Mouse (Mus musculus): Measurements from ENCODE around the gene Doxl2. TPM values are rescaled to one million over a fixed set of nuclear protein-coding genes. Genes with fewer than 3 reads are reported as not detected.

The Doxl2 gene
- polyA plus RNA-seq, 1 experiment from 2014 or later, result not detected

- DNase-seq (ENCODE audit: low spot score) (no peak), ATAC-seq (replicated peaks; ENCODE audit: low FRiP score) (no peak)
- no peaks in the 10 kb centered on the region for H3K27me3 ChIP-seq (replicated peaks; ENCODE audit: control insufficient read depth, insufficient read depth, low read length)
- H3K4me2 ChIP-seq, result no peak overlapping the region
- H3K4me1 ChIP-seq (replicated peaks; ENCODE audit: control insufficient read depth, insufficient read depth, low read length), result 0 out of 2 replicates have a peak, but pooled peaks cover 1% of the 10 kb centered on the region
- H3K4me3 ChIP-seq (ENCODE audit: low read depth, low read length), result no peak overlapping the region
- WGBS, result 54% methylated on average over 3 of the region's 3 CpGs
- H3K36me3 ChIP-seq (ENCODE audit: control insufficient read depth, insufficient read depth, low read length), result no peaks in the 10 kb centered on the region
- no peak overlapping the region for H3K9ac ChIP-seq (ENCODE audit: low read depth, low read length)
- no peak overlapping the region for H3K27ac ChIP-seq (ENCODE audit: low read depth, low read length)
- H3K9me3 ChIP-seq (ENCODE audit: control insufficient read depth, low read length), result no peaks in the 10 kb centered on the region
These were observed 38.7 kb downstream of the Doxl2 start for GRCm38 (mm10) chr6:49013458-49013857.

GRCm38 (mm10) chr6:49017150-49017549 lies 42.4 kb downstream of the Doxl2 start:
- no peak overlapping the region for H3K4me2 ChIP-seq
- no peak overlapping the region for H3K27ac ChIP-seq (ENCODE audit: low read depth, low read length)
- ATAC-seq (replicated peaks; ENCODE audit: low FRiP score), result no peak
- no peak overlapping the region for H3K9ac ChIP-seq (ENCODE audit: low read depth, low read length)
- H3K4me1 ChIP-seq (replicated peaks; ENCODE audit: control insufficient read depth, insufficient read depth, low read length), result no peaks in the 10 kb centered on the region
- no peaks in the 10 kb centered on the region for H3K27me3 ChIP-seq (replicated peaks; ENCODE audit: control insufficient read depth, insufficient read depth, low read length)
- no peaks in the 10 kb centered on the region for H3K36me3 ChIP-seq (ENCODE audit: control insufficient read depth, insufficient read depth, low read length)
- H3K9me3 ChIP-seq (ENCODE audit: control insufficient read depth, low read length), result no peaks in the 10 kb centered on the region
- no peak overlapping the region for H3K4me3 ChIP-seq (ENCODE audit: low read depth, low read length)
- no peak for DNase-seq (ENCODE audit: low spot score)
- WGBS, result 42% methylated on average over 12 of the region's 12 CpGs

- Histone ChIP-seq H3K4me3 (ENCODE audit: low read depth, low read length) (no peak overlapping the region), H3K9me3 (ENCODE audit: control insufficient read depth, low read length) (no peaks in the 10 kb centered on the region)
- 89% methylated on average over 1 of the region's 1 CpGs for WGBS
These were observed 44.6 kb downstream of the Doxl2 start for GRCm38 (mm10) chr6:49019341-49019740.

GRCm38 (mm10) chr6:49021141-49022012 lies 46.6 kb downstream of the Doxl2 start:
- Histone ChIP-seq H3K4me2 (no peak overlapping the region), H3K9ac (ENCODE audit: low read depth, low read length) (no peak overlapping the region), H3K27me3 (replicated peaks; ENCODE audit: control insufficient read depth, insufficient read depth, low read length) (no peaks in the 10 kb centered on the region), H3K27ac (ENCODE audit: low read depth, low read length) (no peak overlapping the region), H3K4me1 (replicated peaks; ENCODE audit: control insufficient read depth, insufficient read depth, low read length) (no peaks in the 10 kb centered on the region), H3K9me3 (ENCODE audit: control insufficient read depth, low read length) (no peaks in the 10 kb centered on the region), H3K4me3 (ENCODE audit: low read depth, low read length) (no peak overlapping the region), H3K36me3 (ENCODE audit: control insufficient read depth, insufficient read depth, low read length) (no peaks in the 10 kb centered on the region)
- no peak for ATAC-seq (replicated peaks; ENCODE audit: low FRiP score)
- no peak for DNase-seq (ENCODE audit: low spot score)
- WGBS, result 75% methylated on average over 14 of the region's 14 CpGs

More at GRCm38 (mm10) chr6:49019341-49019740, 44.6 kb downstream of the Doxl2 start:
- no peak for ATAC-seq (replicated peaks; ENCODE audit: low FRiP score)
- no peak for DNase-seq (ENCODE audit: low spot score)
- H3K4me2 ChIP-seq, result no peak overlapping the region
- H3K27me3 ChIP-seq (replicated peaks; ENCODE audit: control insufficient read depth, insufficient read depth, low read length), result no peaks in the 10 kb centered on the region
- no peak overlapping the region for H3K27ac ChIP-seq (ENCODE audit: low read depth, low read length)
- no peaks in the 10 kb centered on the region for H3K36me3 ChIP-seq (ENCODE audit: control insufficient read depth, insufficient read depth, low read length)
- H3K4me1 ChIP-seq (replicated peaks; ENCODE audit: control insufficient read depth, insufficient read depth, low read length), result no peaks in the 10 kb centered on the region
- no peak overlapping the region for H3K9ac ChIP-seq (ENCODE audit: low read depth, low read length)

GRCm38 (mm10) chr6:49022384-49022783 lies 47.6 kb downstream of the Doxl2 start:
- Histone ChIP-seq H3K4me2 (no peak overlapping the region), H3K4me3 (ENCODE audit: low read depth, low read length) (no peak overlapping the region), H3K27me3 (replicated peaks; ENCODE audit: control insufficient read depth, insufficient read depth, low read length) (no peaks in the 10 kb centered on the region), H3K9ac (ENCODE audit: low read depth, low read length) (no peak overlapping the region), H3K27ac (ENCODE audit: low read depth, low read length) (no peak overlapping the region), H3K36me3 (ENCODE audit: control insufficient read depth, insufficient read depth, low read length) (no peaks in the 10 kb centered on the region), H3K9me3 (ENCODE audit: control insufficient read depth, low read length) (no peaks in the 10 kb centered on the region), H3K4me1 (replicated peaks; ENCODE audit: control insufficient read depth, insufficient read depth, low read length) (no peaks in the 10 kb centered on the region)
- DNase-seq (ENCODE audit: low spot score) (no peak), ATAC-seq (replicated peaks; ENCODE audit: low FRiP score) (no peak)
- WGBS, result 77% methylated on average over 2 of the region's 2 CpGs

GRCm38 (mm10) chr6:49023315-49023714 lies 48.6 kb downstream of the Doxl2 start:
- ATAC-seq (replicated peaks; ENCODE audit: low FRiP score) (no peak), DNase-seq (ENCODE audit: low spot score) (no peak)
- H3K9ac ChIP-seq (ENCODE audit: low read depth, low read length), result no peak overlapping the region
- no peak overlapping the region for H3K4me3 ChIP-seq (ENCODE audit: low read depth, low read length)
- H3K4me1 ChIP-seq (replicated peaks; ENCODE audit: control insufficient read depth, insufficient read depth, low read length), result no peaks in the 10 kb centered on the region
- H3K9me3 ChIP-seq (ENCODE audit: control insufficient read depth, low read length), result no peaks in the 10 kb centered on the region
- H3K36me3 ChIP-seq (ENCODE audit: control insufficient read depth, insufficient read depth, low read length), result no peaks in the 10 kb centered on the region
- H3K27ac ChIP-seq (ENCODE audit: low read depth, low read length), result no peak overlapping the region
- H3K27me3 ChIP-seq (replicated peaks; ENCODE audit: control insufficient read depth, insufficient read depth, low read length), result no peaks in the 10 kb centered on the region
- WGBS, result 78% methylated on average over 10 of the region's 10 CpGs
- no peak overlapping the region for H3K4me2 ChIP-seq

GRCm38 (mm10) chr6:49025290-49025689 lies 50.5 kb downstream of the Doxl2 start:
- 86% methylated on average over 7 of the region's 7 CpGs for WGBS
- no peaks in the 10 kb centered on the region for H3K4me1 ChIP-seq (replicated peaks; ENCODE audit: control insufficient read depth, insufficient read depth, low read length)
- H3K9ac ChIP-seq (ENCODE audit: low read depth, low read length), result no peak overlapping the region
- no peak overlapping the region for H3K4me3 ChIP-seq (ENCODE audit: low read depth, low read length)
- DNase-seq (ENCODE audit: low spot score) (no peak), ATAC-seq (replicated peaks; ENCODE audit: low FRiP score) (no peak)
- H3K27me3 ChIP-seq (replicated peaks; ENCODE audit: control insufficient read depth, insufficient read depth, low read length), result no peaks in the 10 kb centered on the region
- H3K27ac ChIP-seq (ENCODE audit: low read depth, low read length), result no peak overlapping the region
- no peaks in the 10 kb centered on the region for H3K36me3 ChIP-seq (ENCODE audit: control insufficient read depth, insufficient read depth, low read length)
- H3K4me2 ChIP-seq, result no peak overlapping the region
- H3K9me3 ChIP-seq (ENCODE audit: control insufficient read depth, low read length), result no peaks in the 10 kb centered on the region

GRCm38 (mm10) chr6:49026496-49026895 lies 51.7 kb downstream of the Doxl2 start:
- H3K27ac ChIP-seq (ENCODE audit: low read depth, low read length), result no peak overlapping the region
- H3K4me1 ChIP-seq (replicated peaks; ENCODE audit: control insufficient read depth, insufficient read depth, low read length), result no peaks in the 10 kb centered on the region

GRCm38 (mm10) chr6:49028019-49028418 lies 53.3 kb downstream of the Doxl2 start:
- Histone ChIP-seq H3K4me1 (replicated peaks; ENCODE audit: control insufficient read depth, insufficient read depth, low read length) (no peaks in the 10 kb centered on the region), H3K4me2 (no peak overlapping the region), H3K9me3 (ENCODE audit: control insufficient read depth, low read length) (no peaks in the 10 kb centered on the region), H3K27ac (ENCODE audit: low read depth, low read length) (no peak overlapping the region), H3K36me3 (ENCODE audit: control insufficient read depth, insufficient read depth, low read length) (no peaks in the 10 kb centered on the region), H3K4me3 (ENCODE audit: low read depth, low read length) (no peak overlapping the region), H3K9ac (ENCODE audit: low read depth, low read length) (no peak overlapping the region), H3K27me3 (replicated peaks; ENCODE audit: control insufficient read depth, insufficient read depth, low read length) (no peaks in the 10 kb centered on the region)
- no peak for ATAC-seq (replicated peaks; ENCODE audit: low FRiP score)
- 82% methylated on average over 6 of the region's 6 CpGs for WGBS
- DNase-seq (ENCODE audit: low spot score), result no peak

More at GRCm38 (mm10) chr6:49026496-49026895, 51.7 kb downstream of the Doxl2 start:
- H3K4me3 ChIP-seq (ENCODE audit: low read depth, low read length), result no peak overlapping the region
- no peak overlapping the region for H3K9ac ChIP-seq (ENCODE audit: low read depth, low read length)
- ATAC-seq (replicated peaks; ENCODE audit: low FRiP score) (no peak), DNase-seq (ENCODE audit: low spot score) (no peak)
- no peaks in the 10 kb centered on the region for H3K27me3 ChIP-seq (replicated peaks; ENCODE audit: control insufficient read depth, insufficient read depth, low read length)
- WGBS, result 59% methylated on average over 5 of the region's 5 CpGs
- H3K36me3 ChIP-seq (ENCODE audit: control insufficient read depth, insufficient read depth, low read length), result no peaks in the 10 kb centered on the region
- no peaks in the 10 kb centered on the region for H3K9me3 ChIP-seq (ENCODE audit: control insufficient read depth, low read length)
- H3K4me2 ChIP-seq, result no peak overlapping the region
